Mouse (Mus musculus): ENCODE data around the gene F12. TPM values are rescaled to one million over a fixed set of nuclear protein-coding genes. Genes with fewer than 3 reads are reported as not detected.

The F12 gene
- total and polyA plus RNA-seq, 3 experiments: not detected

DNA sequence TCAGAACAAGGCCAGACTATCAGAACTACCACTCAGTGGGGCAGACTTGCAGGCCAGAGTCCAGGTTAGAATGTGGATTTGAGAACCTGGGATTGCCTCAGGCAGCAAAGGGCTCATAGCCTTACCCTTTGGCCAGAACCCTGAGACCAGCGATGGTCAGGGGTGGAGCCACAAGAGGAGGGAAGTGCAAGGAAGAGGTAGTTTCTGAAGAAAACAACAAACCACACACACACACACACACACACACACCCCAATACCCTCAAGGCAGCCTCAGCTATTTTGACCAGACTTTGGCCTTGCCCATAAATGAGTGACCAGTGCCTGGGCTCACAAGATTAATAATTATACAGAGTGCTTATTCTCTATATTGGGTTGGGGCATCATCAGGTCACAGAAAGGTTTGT lies 35.0 kb downstream of the F12 start:
- Histone ChIP-seq H3K9me3 (replicated peaks; ENCODE audit: insufficient read depth, low read length) (no peaks in the 10 kb centered on the region), H3K27ac (ENCODE audit: control insufficient read depth, low read depth, low read length) (no peak overlapping the region), H3K36me3 (ENCODE audit: control insufficient read depth in 1 of 2, insufficient read depth in 2 of 2, low read length in 2 of 2) (no peaks in the 10 kb centered on the region), H3K79me2 (ENCODE audit: control insufficient read depth, insufficient read depth, low read length, poor library complexity) (no peaks in the 10 kb centered on the region), H3K4me3 (ENCODE audit: control insufficient read depth in 1 of 2, insufficient read depth in 1 of 2, low read depth in 2 of 2, low read length in 2 of 2) (no peak overlapping the region), H3K9ac (ENCODE audit: control insufficient read depth, low read depth, low read length, poor library complexity, severe bottlenecking) (no peak overlapping the region), H3K4me1 (ENCODE audit: control insufficient read depth in 1 of 2, insufficient read depth in 2 of 2, low read length in 2 of 2) (no peaks in the 10 kb centered on the region), H3K27me3 (ENCODE audit: control insufficient read depth in 1 of 2, insufficient read depth in 2 of 2, low read length in 2 of 2) (no peaks in the 10 kb centered on the region)
- no peak for TF ChIP-seq JUND (IDR thresholded peaks at IDR 0.05; ENCODE audit: low read depth, low read length)
- no peak for TF ChIP-seq USF1 (IDR thresholded peaks at IDR 0.05; ENCODE audit: low read depth, low read length)
- no peak for TF ChIP-seq ZNF384 (IDR thresholded peaks at IDR 0.05; ENCODE audit: low read depth, low read length)
- TF ChIP-seq ZKSCAN1 (IDR thresholded peaks at IDR 0.05; ENCODE audit: low read depth, low read length): no peak
- TF ChIP-seq MYC (IDR thresholded peaks at IDR 0.05; ENCODE audit: low read depth, low read length): no peak
- TF ChIP-seq SIN3A (IDR thresholded peaks at IDR 0.05; ENCODE audit: low read length): no peak
- TF ChIP-seq POLR2AphosphoS5 (IDR thresholded peaks at IDR 0.05; ENCODE audit: borderline replicate concordance, low read depth, low read length): no peak
- no peak for TF ChIP-seq ETS1 (IDR thresholded peaks at IDR 0.05; ENCODE audit: low read depth, low read length)
- no peak for DNase-seq (ENCODE audit: low read depth, low spot score)

- no peak overlapping the region for H3K9ac ChIP-seq (ENCODE audit: control insufficient read depth, low read depth, low read length, poor library complexity, severe bottlenecking)
- H3K27ac ChIP-seq (ENCODE audit: control insufficient read depth, low read depth, low read length): no peak overlapping the region
- no peaks in the 10 kb centered on the region for H3K79me2 ChIP-seq (ENCODE audit: control insufficient read depth, insufficient read depth, low read length, poor library complexity)
- TF ChIP-seq E2F4 (IDR thresholded peaks at IDR 0.05; ENCODE audit: borderline replicate concordance, low read depth, low read length) (no peak), NRF1 (IDR thresholded peaks at IDR 0.05; ENCODE audit: insufficient read depth, low read depth, low read length, poor library complexity, severe bottlenecking) (no peak), MAX (IDR thresholded peaks at IDR 0.05; ENCODE audit: low read length) (no peak), UBTF (IDR thresholded peaks at IDR 0.05; ENCODE audit: borderline replicate concordance, insufficient read depth, low read depth, low read length) (no peak), USF1 (IDR thresholded peaks at IDR 0.05; ENCODE audit: low read depth, low read length) (no peak), POLR2AphosphoS5 (IDR thresholded peaks at IDR 0.05; ENCODE audit: borderline replicate concordance, low read depth, low read length) (no peak), USF2 (IDR thresholded peaks at IDR 0.05; ENCODE audit: borderline replicate concordance in 1 of 2, insufficient read depth in 1 of 2, low read depth in 1 of 2, low read length in 2 of 2) (no peak), ELF1 (IDR thresholded peaks at IDR 0.05; ENCODE audit: low read depth, low read length) (no peak), ZNF384 (IDR thresholded peaks at IDR 0.05; ENCODE audit: low read depth, low read length) (no peak), POLR2AphosphoS2 (IDR thresholded peaks at IDR 0.05; ENCODE audit: low read length) (no peak), MYB (IDR thresholded peaks at IDR 0.05; ENCODE audit: low read depth, low read length) (no peak)
- H3K27me3 ChIP-seq (ENCODE audit: control insufficient read depth in 1 of 2, insufficient read depth in 2 of 2, low read length in 2 of 2): no peaks in the 10 kb centered on the region
- DNase-seq (ENCODE audit: low read depth, low spot score): no peak
- H3K4me3 ChIP-seq (ENCODE audit: control insufficient read depth in 1 of 2, insufficient read depth in 1 of 2, low read depth in 2 of 2, low read length in 2 of 2): no peak overlapping the region
- H3K36me3 ChIP-seq (ENCODE audit: control insufficient read depth in 1 of 2, insufficient read depth in 2 of 2, low read length in 2 of 2): no peaks in the 10 kb centered on the region
- H3K4me1 ChIP-seq (ENCODE audit: control insufficient read depth in 1 of 2, insufficient read depth in 2 of 2, low read length in 2 of 2): no peaks in the 10 kb centered on the region
- H3K9me3 ChIP-seq (replicated peaks; ENCODE audit: insufficient read depth, low read length): no peaks in the 10 kb centered on the region
Observed at GRCm38 (mm10) chr13:55390644-55391043, 35.9 kb downstream of the F12 start.

Measured in MEL (cell line).